Mouse (Mus musculus): ENCODE data around the gene Clrn3.
"Not testable (repeated sequence)": the region's sequence is repeated elsewhere in the genome, so short reads cannot be mapped to it uniquely, and the experiment has no call there.

Clrn3 gene

DNA sequence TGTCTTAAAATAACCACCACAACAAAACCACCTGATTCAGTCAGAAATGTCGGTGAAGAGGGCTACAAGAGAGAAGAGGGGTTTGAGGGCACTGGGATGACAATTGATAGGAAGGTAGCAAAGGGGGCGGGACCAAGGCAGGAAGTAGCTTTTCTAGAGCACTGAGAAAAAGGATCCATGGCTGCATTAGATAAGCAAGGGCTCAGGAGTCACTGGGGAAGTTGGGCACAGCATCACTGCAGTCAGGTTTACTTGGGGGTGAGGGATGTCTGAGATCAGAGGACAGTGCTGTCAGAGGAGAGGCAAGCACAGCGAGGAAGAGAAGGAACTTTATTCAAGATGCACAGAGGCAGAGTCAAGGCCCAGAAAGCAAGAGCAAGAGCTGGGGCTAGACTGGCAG, 7.5 kb upstream of the Clrn3 start:
- DNase-seq (ENCODE audit: low spot score in 2 of 2), result no peak

DNA sequence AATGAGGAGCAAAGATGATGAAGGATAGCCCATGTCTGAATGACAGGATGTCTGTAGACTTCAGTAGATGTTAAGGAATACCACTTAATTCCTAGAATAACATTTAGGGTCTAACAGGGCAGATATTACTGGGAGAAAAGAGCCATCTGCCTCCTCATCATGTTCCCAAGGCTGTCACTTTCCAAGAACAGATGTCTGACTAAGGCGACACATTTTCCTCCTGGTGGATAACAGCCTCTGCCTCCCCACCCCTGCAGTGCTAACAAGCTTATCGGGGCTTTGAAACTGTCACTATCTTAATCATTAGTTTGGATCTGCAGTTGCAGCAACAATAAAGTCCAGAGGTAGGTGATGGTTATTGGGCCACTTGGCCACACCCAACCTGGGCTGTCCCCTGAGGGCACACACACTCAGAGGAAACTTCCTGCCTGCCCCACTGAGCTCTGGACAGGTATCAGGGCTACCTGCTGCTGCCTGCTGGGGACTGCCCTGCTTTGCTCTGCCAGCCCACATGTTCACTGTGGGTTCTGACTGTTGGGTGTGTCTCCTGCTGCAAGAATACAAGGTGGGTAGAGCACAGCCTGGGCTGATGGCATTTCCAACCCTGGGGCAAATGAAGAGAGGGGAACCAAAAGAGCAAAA, 6.2 kb upstream of the Clrn3 start:
- no peak for DNase-seq (ENCODE audit: low spot score in 2 of 2)

DNA sequence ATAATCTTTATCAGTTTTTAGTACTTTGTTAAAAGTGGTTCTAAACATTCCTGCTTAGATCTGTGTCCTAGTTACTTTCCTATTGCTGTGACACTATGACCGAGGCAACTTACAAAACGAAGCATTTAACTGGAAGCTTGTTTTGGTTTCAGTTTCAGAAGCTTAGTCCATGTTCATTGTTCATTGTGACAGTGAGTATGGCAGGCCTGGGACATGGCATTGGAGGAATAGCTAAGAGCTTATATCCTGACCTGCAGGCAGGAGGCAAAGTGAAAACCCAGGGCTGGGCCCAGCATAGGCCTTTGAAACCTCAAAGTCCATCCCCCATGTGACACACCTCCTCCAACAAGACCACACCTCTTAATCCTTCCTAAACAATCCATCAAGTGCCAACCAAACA, 614 bp upstream of the Clrn3 start:
- no peak for DNase-seq (ENCODE audit: low spot score in 2 of 2)

GRCm38 (mm10) chr7:135527169-135527568, 1.3 kb downstream of the Clrn3 start:
- DNase-seq (ENCODE audit: low spot score in 2 of 2), result no peak

GRCm38 (mm10) chr7:135526574-135527152, 1.8 kb downstream of the Clrn3 start:
- no peak for DNase-seq (ENCODE audit: low spot score in 2 of 2)

- DNase-seq (ENCODE audit: low spot score in 2 of 2), result no peak
These were observed 4.0 kb downstream of the Clrn3 start for GRCm38 (mm10) chr7:135524424-135524967.

GRCm38 (mm10) chr7:135523981-135524380, 4.5 kb downstream of the Clrn3 start:
- no peak for DNase-seq (ENCODE audit: low spot score in 2 of 2)

DNA sequence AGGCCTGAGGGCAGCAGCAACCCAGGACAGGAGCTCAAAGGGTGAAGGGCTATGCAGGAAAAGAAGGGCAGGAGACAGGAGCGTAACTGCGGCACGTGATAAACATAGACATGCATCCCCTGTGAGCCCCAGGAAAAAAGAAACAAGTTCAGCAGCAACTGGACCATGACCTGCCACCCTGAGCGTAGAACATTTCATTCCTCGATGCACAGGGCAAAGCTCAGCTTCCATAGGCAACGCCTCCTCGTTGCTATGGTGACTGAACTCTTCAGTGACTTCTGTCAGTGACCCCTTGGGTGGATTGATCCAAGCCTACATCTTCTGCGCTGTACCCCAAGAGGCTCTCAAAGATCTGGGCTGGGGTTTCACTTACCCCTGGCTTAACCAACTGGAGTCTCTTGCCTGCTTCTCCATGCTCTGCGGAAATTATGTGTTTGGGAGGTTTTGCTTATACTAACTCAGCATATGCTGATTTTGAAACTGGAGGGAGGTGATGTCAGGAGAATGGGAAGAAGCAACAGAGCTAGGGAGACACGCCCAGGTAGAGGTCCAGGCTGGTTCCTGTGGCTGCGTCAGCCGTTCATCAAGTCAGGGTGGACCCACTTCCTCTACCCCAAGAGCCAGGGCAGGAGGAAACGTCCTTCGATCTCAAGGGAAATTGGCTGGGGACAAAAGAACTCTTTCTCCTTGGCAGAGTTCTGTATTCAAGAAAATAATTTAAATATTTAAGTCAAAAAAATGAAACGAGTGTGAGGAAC, 6.5 kb downstream of the Clrn3 start:
- DNase-seq (ENCODE audit: low spot score in 2 of 2), result no peak

DNA sequence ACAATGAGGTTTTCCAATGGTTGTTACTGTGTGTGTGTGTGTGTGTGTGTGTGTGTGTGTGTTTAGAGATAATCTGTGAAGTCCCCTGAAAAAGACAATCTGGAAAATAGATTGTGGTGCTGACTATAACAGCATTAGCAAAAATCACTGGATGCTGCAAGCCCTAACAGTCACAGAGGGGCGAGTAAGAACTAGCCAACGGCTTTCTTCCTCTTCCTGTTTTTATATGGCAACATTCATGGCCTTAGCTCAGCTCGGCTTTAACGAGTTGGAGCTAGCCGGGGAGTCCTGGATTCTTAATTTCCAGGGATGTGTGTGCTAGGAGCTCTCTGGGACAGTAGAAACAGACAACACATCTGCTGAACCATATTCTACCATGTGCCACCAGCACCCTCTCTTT, 8.2 kb downstream of the Clrn3 start:
- no peak for DNase-seq (ENCODE audit: low spot score in 2 of 2)

GRCm38 (mm10) chr7:135517191-135517590, 11.3 kb downstream of the Clrn3 start:
- DNase-seq (ENCODE audit: low spot score in 2 of 2), result no peak

DNA sequence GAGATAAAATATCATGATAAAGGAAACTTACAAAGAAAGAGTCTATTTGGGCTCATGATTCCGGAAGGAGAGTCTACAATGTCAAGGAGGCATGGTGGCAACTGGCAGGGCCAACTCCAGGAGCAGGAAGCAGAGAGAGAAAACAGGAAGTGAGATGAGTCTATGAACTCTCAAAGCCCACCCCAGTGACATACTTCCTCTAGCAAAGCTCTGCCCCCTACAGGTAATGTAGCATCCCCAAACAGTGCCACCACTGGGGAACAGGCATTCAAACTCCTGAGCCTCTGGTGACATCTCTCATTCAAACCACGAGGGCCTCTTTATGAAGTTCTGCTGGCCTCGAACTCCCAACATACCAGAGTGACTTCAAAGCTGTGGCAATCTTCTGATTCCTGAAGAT, 16.7 kb downstream of the Clrn3 start:
- DNase-seq (ENCODE audit: low spot score in 2 of 2), result no peak

GRCm38 (mm10) chr7:135510431-135510830, 18.0 kb downstream of the Clrn3 start:
- no peak for DNase-seq (ENCODE audit: low spot score in 2 of 2)

GRCm38 (mm10) chr7:135509272-135509671, 19.2 kb downstream of the Clrn3 start:
- no peak for DNase-seq (ENCODE audit: low spot score in 2 of 2)

DNA sequence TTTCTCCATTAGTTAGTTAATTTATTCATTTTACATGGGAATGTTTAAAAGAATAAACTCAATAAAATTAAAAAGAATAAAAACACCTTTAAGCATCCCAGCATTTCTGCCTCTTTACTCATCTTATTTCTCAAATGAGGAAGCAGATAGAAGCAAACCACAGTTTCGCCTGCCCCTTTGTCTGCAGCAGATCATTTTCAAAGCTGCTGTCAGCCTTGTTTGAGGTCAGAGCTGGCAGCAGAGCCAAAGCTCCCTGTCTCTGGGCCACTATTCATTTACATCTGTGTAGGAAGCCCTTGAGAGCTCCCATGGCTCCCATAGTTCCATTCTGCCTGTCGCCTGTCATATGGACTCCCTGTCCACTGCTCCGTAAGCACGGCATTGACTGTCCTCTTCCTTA, 19.9 kb downstream of the Clrn3 start:
- no peak for DNase-seq (ENCODE audit: low spot score in 2 of 2)

DNA sequence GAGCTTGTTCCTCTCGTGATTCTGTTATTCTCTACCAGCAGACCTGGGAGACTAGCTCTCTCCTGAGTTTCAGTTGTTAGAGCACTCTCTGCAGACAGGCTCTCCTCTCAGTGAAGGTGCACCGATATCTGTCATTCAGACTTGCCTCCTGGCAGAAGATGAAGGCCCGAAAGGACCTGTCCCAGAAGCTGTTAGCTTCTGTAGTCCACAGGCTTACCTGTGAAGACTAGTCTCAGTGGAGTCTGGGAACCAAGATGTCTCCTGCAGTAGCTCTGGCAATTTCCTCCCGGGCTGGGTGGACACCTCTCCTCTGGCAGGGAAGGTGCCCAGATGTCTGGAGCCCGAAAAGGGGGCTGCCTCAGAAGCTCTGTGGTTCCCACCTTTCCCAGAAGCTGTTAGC, 21.9 kb downstream of the Clrn3 start:
- not testable (repeated sequence) for DNase-seq (ENCODE audit: low spot score in 2 of 2)

DNA sequence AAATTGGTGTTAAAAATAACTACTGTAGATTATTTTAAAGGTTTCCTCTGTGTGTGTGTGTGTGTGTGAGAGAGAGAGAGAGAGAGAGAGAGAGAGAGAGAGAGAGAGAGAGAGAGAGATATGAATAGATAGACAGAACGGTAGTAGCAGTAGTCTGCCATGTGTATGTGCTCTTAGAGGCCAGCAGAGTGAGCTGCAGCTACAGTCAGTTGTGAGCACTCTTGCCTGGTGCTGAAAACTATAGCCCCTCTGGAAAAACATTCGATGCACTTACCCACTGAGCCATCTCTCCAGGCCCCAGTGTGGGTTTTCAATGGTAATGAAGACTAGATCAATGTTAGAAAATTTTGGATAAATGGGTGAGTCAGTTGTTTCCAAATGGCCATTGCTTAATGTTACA, 29.1 kb downstream of the Clrn3 start:
- no peak for DNase-seq (ENCODE audit: low spot score in 2 of 2)

GRCm38 (mm10) chr7:135498565-135499186, 29.8 kb downstream of the Clrn3 start:
- DNase-seq (ENCODE audit: low spot score in 2 of 2), result no peak

DNA sequence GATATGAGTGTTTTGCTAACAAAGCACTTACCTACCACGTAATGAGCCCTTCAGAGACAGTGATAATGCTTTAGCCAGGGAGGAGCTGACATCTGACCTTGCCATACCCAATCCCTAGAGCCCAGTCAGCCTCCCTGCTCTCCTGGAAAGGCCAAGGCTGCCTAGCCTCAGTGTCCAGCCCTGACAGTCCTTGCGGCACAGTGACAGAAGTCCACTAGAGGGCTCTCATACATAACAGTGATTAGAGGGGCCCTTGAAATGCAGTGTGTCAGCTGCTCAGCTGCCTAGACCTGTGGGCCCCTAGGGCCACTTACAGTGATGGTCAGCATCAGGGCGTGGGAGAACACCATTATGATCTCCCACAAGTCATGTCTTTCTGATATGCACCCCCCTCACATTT, 33.2 kb downstream of the Clrn3 start:
- DNase-seq (ENCODE audit: low spot score in 2 of 2), result no peak

- DNase-seq (ENCODE audit: low spot score in 2 of 2), result no peak
These were observed 38.0 kb downstream of the Clrn3 start for GRCm38 (mm10) chr7:135490500-135490886.

DNA sequence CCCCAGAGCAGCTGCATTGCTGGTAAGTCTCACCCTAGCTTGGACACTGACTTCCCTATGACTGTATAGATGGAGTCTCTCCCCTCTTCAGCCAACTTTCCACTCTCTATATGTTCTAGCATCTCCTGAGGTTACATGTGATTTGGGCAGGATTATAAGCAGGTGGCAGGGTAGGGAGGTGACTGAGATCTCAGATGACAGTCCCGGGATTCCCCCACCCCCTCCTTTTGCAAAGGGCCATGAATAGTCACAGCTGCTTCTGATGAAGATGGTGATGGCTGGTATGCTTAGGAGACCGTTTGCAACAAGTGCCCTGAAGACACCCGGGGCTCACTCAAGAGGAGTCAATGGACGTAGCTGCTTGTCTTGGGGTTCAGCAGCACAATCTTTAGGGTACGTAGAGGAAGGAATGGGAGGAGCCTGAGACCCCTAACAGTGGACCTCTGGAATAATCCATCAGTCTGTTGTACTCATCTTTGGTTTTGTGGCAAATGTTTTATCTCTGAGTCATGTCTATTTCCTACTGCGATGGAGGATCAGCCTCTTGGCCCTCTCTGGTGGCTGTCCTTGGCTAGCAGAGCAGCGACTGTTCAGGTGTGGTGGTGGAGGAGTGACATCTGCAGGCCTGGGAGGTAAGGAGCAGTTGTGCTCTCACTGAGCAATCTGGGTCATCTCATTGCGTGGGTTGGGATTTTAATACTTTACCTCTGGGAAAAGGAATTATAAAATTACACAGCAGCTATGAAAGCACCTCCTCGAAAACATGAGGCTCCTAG, 38.5 kb downstream of the Clrn3 start:
- no peak for DNase-seq (ENCODE audit: low spot score in 2 of 2)

DNA sequence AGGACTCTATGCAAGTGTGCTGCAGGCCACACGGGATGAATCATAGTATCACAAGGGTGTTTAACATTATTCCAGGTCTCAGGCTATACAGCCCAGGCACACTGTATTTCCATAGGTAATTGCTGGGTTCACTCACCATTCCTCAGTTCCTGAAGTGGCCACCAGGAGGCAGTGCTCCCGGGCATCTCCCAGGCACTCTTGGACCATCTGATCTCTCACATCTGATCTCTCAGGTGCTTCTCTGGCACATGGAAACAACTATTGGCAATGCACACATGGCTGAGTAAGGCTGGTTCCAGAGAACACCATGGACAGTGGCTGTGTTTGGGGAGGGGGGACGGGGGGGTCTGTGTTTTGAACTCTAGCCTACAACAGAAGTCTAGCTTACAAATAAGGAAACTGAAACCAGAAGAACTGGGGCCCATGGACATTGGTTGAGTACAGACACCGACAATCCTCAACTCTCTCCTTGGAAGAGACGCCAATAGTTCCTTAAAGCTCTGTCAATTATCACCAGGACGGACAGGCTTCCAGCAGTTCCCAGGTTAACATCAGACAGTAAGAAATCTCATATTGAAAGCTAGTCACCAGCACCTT, 40.1 kb downstream of the Clrn3 start:
- DNase-seq (ENCODE audit: low spot score in 2 of 2), result peak; percentile 15 to 70

Data from spleen, postnatal 10 days (tissue).